Mouse (Mus musculus) lung, postnatal 0 days (tissue): ENCODE results near the gene Sco1. TPM values are rescaled to one million over a fixed set of nuclear protein-coding genes. Genes with fewer than 3 reads are reported as not detected.

ENCODE experiments used
- ATAC-seq: fragments of 200-750 bp; cut with Nextera tagmentation; 2 replicates; pipeline ENCODE4 v1.8.0; 2017; ENCODE audit warnings: moderate library complexity
- DNase-seq: peaks from one replicate; pipeline ENCODE4 v3.0.0-alpha.2; 2016; ENCODE audit warnings: low spot score
- H3K27ac ChIP-seq: fragments of 300-500 bp; sonication (generic); 2 replicates; pipeline ENCODE4 v1.5.1; 2014; ENCODE audit warnings: antibody characterized with exemption, mild to moderate bottlenecking, low read length, mixed read lengths
- H3K27me3 ChIP-seq: fragments of 300-500 bp; sonication (generic); replicated peaks from 2 replicates; pipeline ENCODE4 v1.6.1; 2014; ENCODE audit warnings: low read length, mixed read lengths; ENCODE audit not compliant: insufficient read depth
- H3K36me3 ChIP-seq: fragments of 300-500 bp; sonication (generic); 2 replicates; pipeline ENCODE4 v1.6.1; 2014; ENCODE audit warnings: low read length, mixed read lengths; ENCODE audit not compliant: insufficient read depth
- H3K4me1 ChIP-seq: fragments of 300-500 bp; sonication (generic); 2 replicates; pipeline ENCODE4 v1.6.1; 2014; ENCODE audit warnings: antibody characterized with exemption, low read depth, low read length, mixed read lengths; ENCODE audit not compliant: insufficient read depth
- H3K4me2 ChIP-seq: fragments of 300-500 bp; sonication (generic); replicated peaks from 2 replicates; pipeline ENCODE4 v1.6.1; 2014; ENCODE audit warnings: low read depth, mild to moderate bottlenecking, low read length, moderate library complexity, mixed read lengths
- H3K4me3 ChIP-seq: fragments of 300-500 bp; sonication (generic); 2 replicates; pipeline ENCODE4 v1.5.1; 2014; ENCODE audit warnings: low read depth, low read length
- H3K9ac ChIP-seq: fragments of 300-500 bp; sonication (generic); replicated peaks from 2 replicates; pipeline ENCODE4 v1.6.1; 2014; ENCODE audit warnings: low read depth, mild to moderate bottlenecking
- H3K9me3 ChIP-seq: fragments of 300-500 bp; sonication (generic); 2 replicates; pipeline ENCODE4 v1.6.1; 2016; ENCODE audit warnings: low read length, mixed read lengths
- CTCF ChIP-seq: IDR thresholded peaks from 2 replicates; pipeline ENCODE4 v1.5.1; 2016; ENCODE audit warnings: antibody characterized with exemption, mild to moderate bottlenecking
- EP300 ChIP-seq: IDR thresholded peaks from 2 replicates; pipeline ENCODE4 v1.6.1; 2016; ENCODE audit warnings: antibody characterized with exemption, mild to moderate bottlenecking, control low read depth
- WGBS: fragments of 180-500 bp; shearing (Covaris S2); extraction: QIAGEN DNeasy Blood & Tissue Kit; methylation state at CpG from one replicate; pipeline ENCODE4 v1.1.7; 2014; 5-methylcytosine and 5-hydroxymethylcytosine counted together
- polyA plus RNA-seq: library from polyadenylated mRNA; unstranded; fragments of >200 nt; fragmentation: Nextera tagmentation; extraction: Ambion mirVana; gene quantifications from 2 replicates; pipeline ENCODE4 v1.2.1, GENCODE M21; 2015

The Sco1 gene
- polyA plus RNA-seq, 1 experiment from 2014 or later = 9.7 TPM

DNA sequence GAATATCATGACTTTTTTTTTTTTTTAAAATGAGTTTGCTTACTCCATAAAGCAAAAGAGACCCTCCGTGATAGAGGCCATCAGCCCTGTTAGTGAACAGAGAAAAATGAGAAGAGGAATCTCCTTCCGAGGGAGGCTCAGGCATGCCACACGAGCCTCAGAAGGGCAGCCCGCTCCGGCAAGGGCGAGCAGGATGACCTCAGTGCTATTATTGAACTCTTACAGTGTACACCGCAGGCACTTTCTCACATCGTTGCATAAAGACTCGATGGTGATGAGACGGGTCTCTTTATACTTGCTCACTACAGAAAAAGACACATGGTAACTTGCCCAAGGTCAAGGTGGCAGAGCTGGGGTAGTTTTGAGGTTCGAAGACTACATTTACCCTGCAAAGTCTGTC, 52.2 kb downstream of the Sco1 start:
- H3K4me2 ChIP-seq = no peak overlapping the region
- 61% methylated on average over 11 of the region's 11 CpGs for WGBS
- H3K27ac ChIP-seq = no peak overlapping the region
- no peaks in the 10 kb centered on the region for H3K9me3 ChIP-seq
- no peaks in the 10 kb centered on the region for H3K27me3 ChIP-seq
- no peaks in the 10 kb centered on the region for H3K36me3 ChIP-seq
- TF ChIP-seq EP300 (no peak), CTCF (no peak)
- H3K4me3 ChIP-seq = no peak overlapping the region
- no peak overlapping the region for H3K9ac ChIP-seq
- ATAC-seq (no peak), DNase-seq (no peak)
- H3K4me1 ChIP-seq = no peaks in the 10 kb centered on the region

DNA sequence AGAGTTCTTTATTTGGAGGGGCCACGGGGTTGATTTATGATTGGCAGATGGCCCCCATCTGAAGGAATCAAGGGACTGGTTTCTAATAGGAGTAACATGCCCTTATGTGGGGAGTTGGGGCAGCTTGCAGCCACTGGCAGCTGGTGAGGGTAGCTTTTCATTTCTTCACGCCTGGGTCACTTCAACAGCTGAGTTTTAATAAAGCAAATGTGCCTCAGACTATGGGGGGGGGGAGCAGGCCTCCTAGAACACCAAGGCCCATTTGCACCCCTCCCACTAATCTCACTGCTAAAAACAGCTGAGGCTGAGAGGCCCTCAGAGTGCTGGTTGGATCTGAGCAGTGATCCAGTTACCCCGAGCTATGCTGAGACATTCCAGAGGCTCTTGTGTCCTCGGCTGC, 53.2 kb downstream of the Sco1 start:
- WGBS = 53% methylated on average over 4 of the region's 4 CpGs
- Histone ChIP-seq H3K4me1 (no peaks in the 10 kb centered on the region), H3K27ac (no peak overlapping the region), H3K4me2 (no peak overlapping the region), H3K9ac (no peak overlapping the region), H3K27me3 (no peaks in the 10 kb centered on the region), H3K36me3 (no peaks in the 10 kb centered on the region), H3K9me3 (no peaks in the 10 kb centered on the region), H3K4me3 (no peak overlapping the region)
- DNase-seq (no peak), ATAC-seq (no peak)
- TF ChIP-seq CTCF (no peak), EP300 (no peak)

GRCm38 (mm10) chr11:67106973-67107372, 54.5 kb downstream of the Sco1 start:
- TF ChIP-seq EP300 (no peak), CTCF (no peak)
- no peaks in the 10 kb centered on the region for H3K27me3 ChIP-seq
- ATAC-seq (no peak), DNase-seq (no peak)
- H3K27ac ChIP-seq = no peak overlapping the region
- no peak overlapping the region for H3K9ac ChIP-seq
- 88% methylated on average over 10 of the region's 10 CpGs for WGBS
- no peaks in the 10 kb centered on the region for H3K9me3 ChIP-seq
- no peaks in the 10 kb centered on the region for H3K36me3 ChIP-seq
- H3K4me1 ChIP-seq = no peaks in the 10 kb centered on the region
- no peak overlapping the region for H3K4me3 ChIP-seq
- no peak overlapping the region for H3K4me2 ChIP-seq

GRCm38 (mm10) chr11:67110168-67110948, 57.9 kb downstream of the Sco1 start:
- Histone ChIP-seq H3K4me3 (no peak overlapping the region), H3K27me3 (no peaks in the 10 kb centered on the region), H3K36me3 (no peaks in the 10 kb centered on the region), H3K4me2 (no peak overlapping the region), H3K9me3 (no peaks in the 10 kb centered on the region), H3K9ac (no peak overlapping the region), H3K4me1 (no peaks in the 10 kb centered on the region), H3K27ac (no peak overlapping the region)
- peak; percentile 68 for DNase-seq
- ATAC-seq = peak; percentile 28; the same call in 1 of the 2 replicates
- no peak for TF ChIP-seq EP300
- TF ChIP-seq CTCF = peak; percentile 90
- 35% methylated on average over 5 of the region's 5 CpGs for WGBS

DNA sequence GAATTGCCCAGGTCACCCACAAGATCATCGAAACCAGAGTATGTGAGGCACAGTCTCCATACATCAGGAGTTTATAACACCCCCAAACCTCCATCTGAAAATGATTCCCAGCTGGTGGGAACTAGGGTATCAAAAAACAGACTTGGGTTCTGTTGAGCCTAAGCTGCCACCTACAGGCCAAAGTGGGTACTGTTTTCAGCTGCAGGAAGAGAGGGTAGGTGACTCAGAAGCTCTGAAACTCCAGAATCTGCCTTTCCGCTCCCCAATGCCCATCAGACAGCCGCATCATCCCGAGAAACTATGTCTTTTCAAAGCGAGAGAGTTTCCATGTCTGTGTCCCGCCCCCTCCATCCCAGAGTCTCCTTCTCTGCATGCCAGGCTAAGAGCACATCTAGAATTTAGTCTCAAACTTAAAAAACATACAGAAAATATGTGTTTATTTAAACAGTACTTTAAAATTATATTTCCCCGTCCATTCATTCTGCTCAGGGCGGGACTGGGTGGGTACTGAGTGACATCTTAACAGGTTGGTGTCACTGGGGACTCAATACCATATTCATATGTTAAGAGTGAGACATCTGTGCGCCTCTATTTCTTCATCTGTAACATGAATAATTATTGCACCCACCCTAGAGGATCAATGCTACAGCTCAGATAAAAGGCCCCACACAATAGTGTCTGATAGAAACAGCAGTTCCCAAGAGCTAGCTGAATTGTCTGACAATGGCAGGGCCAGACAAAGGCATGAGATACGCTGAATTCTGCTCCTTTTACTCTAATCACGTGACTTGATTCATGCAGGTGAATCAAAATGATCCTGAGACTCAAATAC, 59.8 kb downstream of the Sco1 start:
- H3K9ac ChIP-seq = no peak overlapping the region
- H3K27me3 ChIP-seq = no peaks in the 10 kb centered on the region
- no peak overlapping the region for H3K27ac ChIP-seq
- H3K4me3 ChIP-seq = no peak overlapping the region
- 26% methylated on average over 11 of the region's 11 CpGs for WGBS
- no peak for ATAC-seq
- TF ChIP-seq EP300 (no peak), CTCF (peak; percentile 83)
- DNase-seq = peak; percentile 75
- no peaks in the 10 kb centered on the region for H3K4me1 ChIP-seq
- H3K4me2 ChIP-seq = no peak overlapping the region
- H3K9me3 ChIP-seq = no peaks in the 10 kb centered on the region
- H3K36me3 ChIP-seq = no peaks in the 10 kb centered on the region

DNA sequence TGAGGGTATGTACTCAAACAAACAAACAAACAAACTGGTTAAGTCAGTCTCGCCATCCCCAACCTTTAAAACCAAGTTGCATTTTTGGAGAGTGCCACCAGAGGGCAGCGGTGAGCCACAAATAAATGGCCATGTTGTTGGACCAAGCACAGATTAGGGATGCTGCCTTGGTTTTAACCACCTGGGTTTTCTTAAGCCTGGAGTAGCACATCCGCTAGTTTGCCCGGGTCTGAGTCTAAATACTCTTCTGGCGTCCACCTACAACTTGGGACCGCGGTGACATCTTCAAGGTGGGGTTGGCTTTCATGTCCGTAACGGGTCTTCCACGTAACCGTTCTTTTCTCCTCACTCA, 60.4 kb downstream of the Sco1 start:
- DNase-seq (peak; percentile 59), ATAC-seq (no peak)
- Histone ChIP-seq H3K4me1 (no peaks in the 10 kb centered on the region), H3K9me3 (no peaks in the 10 kb centered on the region), H3K9ac (no peak overlapping the region), H3K4me2 (no peak overlapping the region), H3K36me3 (no peaks in the 10 kb centered on the region), H3K4me3 (no peak overlapping the region), H3K27ac (no peak overlapping the region), H3K27me3 (no peaks in the 10 kb centered on the region)
- 40% methylated on average over 11 of the region's 11 CpGs for WGBS
- TF ChIP-seq CTCF (peak; percentile 88), EP300 (no peak)
